ENCODE assay signal across 8 mouse cellular contexts in genomic region chr2:38286733-38287551, GRCm38 (mm10). TPM values are rescaled to one million over a fixed set of nuclear protein-coding genes. Genes with fewer than 3 reads are reported as not detected.
DNase-seq lines count a peak whose midpoint lies in the region; ATAC-seq and TF ChIP-seq lines count a peak whose summit lies in the region.

Gene Dennd1a (minus strand): TSS chr2:38287390.

- under 1% methylated on average over 36 of the region's 81 CpGs for WGBS in embryonic facial prominence, embryonic 14.5 days
- WGBS in limb, embryonic 14.5 days = under 1% methylated on average over 38 of the region's 81 CpGs
- 2% methylated on average over 49 of the region's 81 CpGs for WGBS in midbrain, postnatal 0 days

- H3K27ac ChIP-seq in embryonic facial prominence, embryonic 14.5 days (replicated peaks; ENCODE audit: low read depth, low read length) = peak within 1 kb of the TSS; percentile 80
- H3K27ac ChIP-seq in limb, embryonic 14.5 days (replicated peaks; ENCODE audit: low read depth, low read length) = peak within 1 kb of the TSS; percentile 86
- peak within 1 kb of the TSS; percentile 86 for H3K27ac ChIP-seq in midbrain, postnatal 0 days (ENCODE audit: low read depth, low read length)

- H3K4me2 ChIP-seq in embryonic facial prominence, embryonic 14.5 days (ENCODE audit: low read depth, low read length) = peak within 1 kb of the TSS; percentile 84
- peak within 1 kb of the TSS; percentile 65 for H3K4me2 ChIP-seq in limb, embryonic 14.5 days (replicated peaks; ENCODE audit: low read depth, low read length, severe bottlenecking)
- H3K4me2 ChIP-seq in midbrain, postnatal 0 days (ENCODE audit: low read depth, low read length, poor library complexity, severe bottlenecking) = peak within 1 kb of the TSS; percentile 74

- peak; percentile 74 for DNase-seq in 3T3-L1 (ENCODE audit: low read depth, low spot score)
- DNase-seq in adrenal gland, postnatal 4 days (ENCODE audit: low spot score in 2 of 2) = peak; percentile 65 to 75
- DNase-seq in embryonic facial prominence, embryonic 14.5 days (ENCODE audit: low spot score) = peak; percentile 93
- peak; percentile 83 for DNase-seq in heart, adult 8-10 months (ENCODE audit: low spot score)
- peak; percentile 93 for DNase-seq in kidney, adult 9 months
- DNase-seq in limb, embryonic 14.5 days (ENCODE audit: low spot score) = peak; percentile 88
- peak; percentile 88 for DNase-seq in midbrain, postnatal 0 days (ENCODE audit: low spot score)
- DNase-seq in spleen, postnatal 14 days (ENCODE audit: low spot score in 2 of 2) = peak; percentile 70 to 77

- H3K4me3 ChIP-seq in embryonic facial prominence, embryonic 14.5 days (ENCODE audit: low read depth, low read length) = peak within 1 kb of the TSS; percentile 73
- H3K4me3 ChIP-seq in limb, embryonic 14.5 days (replicated peaks; ENCODE audit: low read length) = peak within 1 kb of the TSS; percentile 82
- peak within 1 kb of the TSS; percentile 97 for H3K4me3 ChIP-seq in midbrain, postnatal 0 days (ENCODE audit: low read depth, low read length)

- H3K9me3 ChIP-seq in embryonic facial prominence, embryonic 14.5 days (ENCODE audit: control insufficient read depth, low read length) = no peaks in the 10 kb centered on the region
- no peaks in the 10 kb centered on the region for H3K9me3 ChIP-seq in limb, embryonic 14.5 days (ENCODE audit: control insufficient read depth, low read length)
- no peaks in the 10 kb centered on the region for H3K9me3 ChIP-seq in midbrain, postnatal 0 days (ENCODE audit: low read length)

- peak; percentile 96 for ATAC-seq in embryonic facial prominence, embryonic 14.5 days (ENCODE audit: low read depth)
- ATAC-seq in limb, embryonic 14.5 days (ENCODE audit: low FRiP score, low read depth) = peak; percentile 94
- peak; percentile 90 for ATAC-seq in midbrain, postnatal 0 days (ENCODE audit: low FRiP score)

- TF ChIP-seq CTCF in midbrain, postnatal 0 days (IDR thresholded peaks at IDR 0.05) = peak; percentile 8; the same call in 1 of the 2 replicates

- H3K9ac ChIP-seq in embryonic facial prominence, embryonic 14.5 days (ENCODE audit: low read depth, low read length) = peak within 1 kb of the TSS; percentile 91
- peak within 1 kb of the TSS; percentile 93 for H3K9ac ChIP-seq in limb, embryonic 14.5 days (ENCODE audit: low read depth, low read length, severe bottlenecking)
- peak within 1 kb of the TSS; percentile 94 for H3K9ac ChIP-seq in midbrain, postnatal 0 days (replicated peaks; ENCODE audit: low read length, poor library complexity, severe bottlenecking)

- no peaks in the 10 kb centered on the region for H3K36me3 ChIP-seq in embryonic facial prominence, embryonic 14.5 days (ENCODE audit: control insufficient read depth, insufficient read depth, low read length)
- no peaks in the 10 kb centered on the region for H3K36me3 ChIP-seq in limb, embryonic 14.5 days (ENCODE audit: control insufficient read depth, insufficient read depth, low read length)
- no peaks in the 10 kb centered on the region for H3K36me3 ChIP-seq in midbrain, postnatal 0 days (ENCODE audit: insufficient read depth, low read length)

- H3K4me1 ChIP-seq in embryonic facial prominence, embryonic 14.5 days (ENCODE audit: control insufficient read depth, insufficient read depth, low read length) = peaks cover 8% of the 10 kb centered on the region
- H3K4me1 ChIP-seq in limb, embryonic 14.5 days (ENCODE audit: control insufficient read depth, insufficient read depth, low read length) = 0 out of 2 replicates have a peak, but pooled peaks cover 12% of the 10 kb centered on the region
- no peaks in the 10 kb centered on the region for H3K4me1 ChIP-seq in midbrain, postnatal 0 days (ENCODE audit: insufficient read depth, low read length)

- no peak for TF ChIP-seq POLR2A in limb, embryonic 14.5 days (IDR thresholded peaks at IDR 0.05; ENCODE audit: borderline replicate concordance, extremely low read depth, insufficient read depth, insufficient read length)

- H3K27me3 ChIP-seq in embryonic facial prominence, embryonic 14.5 days (replicated peaks; ENCODE audit: control insufficient read depth, insufficient read depth, low read length) = no peaks in the 10 kb centered on the region
- H3K27me3 ChIP-seq in limb, embryonic 14.5 days (ENCODE audit: control insufficient read depth, insufficient read depth, low read length) = no peaks in the 10 kb centered on the region
- no peaks in the 10 kb centered on the region for H3K27me3 ChIP-seq in midbrain, postnatal 0 days (ENCODE audit: insufficient read depth, low read length)

RNA-seq across cellular contexts. Expression of gene Dennd1a, which starts in this region (rescaled TPM):
- total RNA-seq in adrenal gland, postnatal 4 days (2021) = 10 to 100 TPM; 29.9 to 35.4 TPM
- polyA plus RNA-seq in embryonic facial prominence, embryonic 14.5 days (2014; fragmentation: Nextera tagmentation; extraction: Ambion mirVana) = 10.9 and 12.4 TPM in 2 replicates
- 10 to 100 TPM; 24.6 to 29.0 (median 27.3) TPM for total RNA-seq in heart, adult 8-10 months (2022)
- polyA plus RNA-seq in limb, embryonic 14.5 days (2012; rRNA removed) = 22.9 and 30.9 TPM in 2 replicates
- 11.8 and 12.9 TPM in 2 replicates for polyA plus RNA-seq in limb, embryonic 14.5 days (2014; fragmentation: Nextera tagmentation; extraction: Ambion mirVana)
- 51.1 and 62.3 TPM in 2 replicates for total RNA-seq in midbrain, postnatal 0 days (2014; rRNA removed)
- 15.1 and 15.9 TPM in 2 replicates for polyA plus RNA-seq in midbrain, postnatal 0 days (2015; fragmentation: Nextera tagmentation; extraction: Ambion mirVana)

Comparison
In these comparisons a context has a peak if more than half of its experiments do, and no peak if none do; other contexts are left out.
1. Peak in every context shown above with its lines: DNase-seq, ATAC-seq, H3K4me3 ChIP-seq and H3K27ac ChIP-seq.